Mouse (Mus musculus) lung, embryonic 16.5 days (tissue): ENCODE results near the gene Hbb-bs. TPM values are rescaled to one million over a fixed set of nuclear protein-coding genes. Genes with fewer than 3 reads are reported as not detected.
"Not testable (repeated sequence)": the region's sequence is repeated elsewhere in the genome, so short reads cannot be mapped to it uniquely, and the experiment has no call there.

Experiments used
- ATAC-seq: fragments of 200-750 bp; cut with Nextera tagmentation; 2 replicates; pipeline ENCODE4 v1.8.0; 2017; ENCODE audit warnings: low read depth, mild to moderate bottlenecking, moderate library complexity
- H3K27ac ChIP-seq: fragments of 300-500 bp; sonication (generic); 2 replicates; pipeline ENCODE4 v1.5.1; 2014; ENCODE audit warnings: mild to moderate bottlenecking, control low read depth, low read length
- H3K27me3 ChIP-seq: fragments of 300-500 bp; sonication (generic); 2 replicates; pipeline ENCODE4 v1.6.1; 2014; ENCODE audit warnings: low read depth, low read length, mixed read lengths; ENCODE audit not compliant: control insufficient read depth, insufficient read depth
- H3K36me3 ChIP-seq: fragments of 300-500 bp; sonication (generic); 2 replicates; pipeline ENCODE4 v1.6.1; 2014; ENCODE audit warnings: low read length; ENCODE audit not compliant: control insufficient read depth, insufficient read depth
- H3K4me1 ChIP-seq: fragments of 300-500 bp; sonication (generic); replicated peaks from 2 replicates; pipeline ENCODE4 v1.6.1; 2014; ENCODE audit warnings: low read length, mixed read lengths; ENCODE audit not compliant: control insufficient read depth, insufficient read depth
- H3K4me2 ChIP-seq: fragments of 300-500 bp; sonication (generic); 2 replicates; pipeline ENCODE4 v1.6.1; 2014; ENCODE audit warnings: low read depth, low read length, control low read depth
- H3K4me3 ChIP-seq: fragments of 300-500 bp; sonication (generic); 2 replicates; pipeline ENCODE4 v1.5.1; 2014; ENCODE audit warnings: mild to moderate bottlenecking, low read length, control low read depth
- H3K9ac ChIP-seq: fragments of 300-500 bp; sonication (generic); 2 replicates; pipeline ENCODE4 v1.6.1; 2014; ENCODE audit warnings: low read length, control low read depth
- H3K9me3 ChIP-seq: fragments of 300-500 bp; sonication (generic); 2 replicates; pipeline ENCODE4 v1.6.1; 2016; ENCODE audit warnings: low read length; ENCODE audit not compliant: control insufficient read depth
- WGBS: fragments of 180-500 bp; shearing (Covaris S2); extraction: QIAGEN DNeasy Blood & Tissue Kit; methylation state at CpG from one replicate; pipeline ENCODE4 v1.1.7; 2014; 5-methylcytosine and 5-hydroxymethylcytosine counted together
- polyA plus RNA-seq: library from polyadenylated mRNA; unstranded; fragments of >200 nt; fragmentation: Nextera tagmentation; extraction: Ambion mirVana; gene quantifications from 2 replicates; pipeline ENCODE4 v1.2.1, GENCODE M21; 2015

Gene Hbb-bs
- polyA plus RNA-seq, 1 experiment from 2014 or later: 15,216 TPM

GRCm38 (mm10) chr7:103806856-103807255, 21.0 kb downstream of the Hbb-bs start:
- no peak overlapping the region for H3K4me3 ChIP-seq
- no peaks in the 10 kb centered on the region for H3K4me1 ChIP-seq
- ATAC-seq: no peak
- H3K36me3 ChIP-seq: no peaks in the 10 kb centered on the region
- no peaks in the 10 kb centered on the region for H3K27me3 ChIP-seq
- no peaks in the 10 kb centered on the region for H3K9me3 ChIP-seq
- no peak overlapping the region for H3K9ac ChIP-seq
- no peak overlapping the region for H3K27ac ChIP-seq
- H3K4me2 ChIP-seq: no peak overlapping the region
- WGBS: 50% methylated on average over 1 of the region's 1 CpGs

GRCm38 (mm10) chr7:103792669-103793388, 35.1 kb downstream of the Hbb-bs start:
- H3K9me3 ChIP-seq: peaks cover 2% of the 10 kb centered on the region; the same call in 1 of the 2 replicates
- 24% methylated on average over 4 of the region's 4 CpGs for WGBS
- H3K27ac ChIP-seq: no peak overlapping the region
- no peak overlapping the region for H3K9ac ChIP-seq
- ATAC-seq: no peak
- H3K36me3 ChIP-seq: no peaks in the 10 kb centered on the region
- no peaks in the 10 kb centered on the region for H3K27me3 ChIP-seq
- no peaks in the 10 kb centered on the region for H3K4me1 ChIP-seq
- no peak overlapping the region for H3K4me2 ChIP-seq
- H3K4me3 ChIP-seq: no peak overlapping the region

GRCm38 (mm10) chr7:103791721-103792120, 36.2 kb downstream of the Hbb-bs start, which contains the start of gene Olfr67:
Gene Olfr67, minus strand, starts transcription at chr7:103791821.
- ATAC-seq: no peak
- H3K27me3 ChIP-seq: no peaks in the 10 kb centered on the region
- H3K9ac ChIP-seq: no peak within 1 kb of the TSS
- H3K4me3 ChIP-seq: no peak within 1 kb of the TSS
- no peak within 1 kb of the TSS for H3K27ac ChIP-seq
- no peaks in the 10 kb centered on the region for H3K4me1 ChIP-seq
- no peak within 1 kb of the TSS for H3K4me2 ChIP-seq
- WGBS: 65% methylated on average over 3 of the region's 3 CpGs
- H3K9me3 ChIP-seq: peaks cover 2% of the 10 kb centered on the region; the same call in 1 of the 2 replicates
- no peaks in the 10 kb centered on the region for H3K36me3 ChIP-seq

- Histone ChIP-seq H3K27me3 (no peaks in the 10 kb centered on the region), H3K4me2 (no peak within 1 kb of the TSS), H3K9ac (no peak within 1 kb of the TSS), H3K4me1 (no peaks in the 10 kb centered on the region), H3K27ac (no peak within 1 kb of the TSS), H3K4me3 (no peak within 1 kb of the TSS), H3K36me3 (no peaks in the 10 kb centered on the region), H3K9me3 (no peaks in the 10 kb centered on the region)
- no peak for ATAC-seq
- 70% methylated on average over 3 of the region's 3 CpGs for whole genome bisulfite sequencing
Measured at GRCm38 (mm10) chr7:103779598-103779997, 48.3 kb downstream of the Hbb-bs start, which contains the start of gene Olfr68. Gene Olfr68, minus strand, starts transcription at chr7:103779698.

GRCm38 (mm10) chr7:103777652-103778051, 50.2 kb downstream of the Hbb-bs start:
- not testable (repeated sequence) for H3K9ac ChIP-seq, H3K27me3 ChIP-seq, H3K4me2 ChIP-seq, ATAC-seq, H3K9me3 ChIP-seq, H3K36me3 ChIP-seq, H3K4me3 ChIP-seq, H3K27ac ChIP-seq, H3K4me1 ChIP-seq
- 77% methylated on average over 3 of the region's 4 CpGs for WGBS

Other genes starting within 250 kb of the Hbb-bs start
- gene Olfr618, start 238.0 kb downstream of the Hbb-bs start, polyA plus RNA-seq: not detected in 2 replicates
- not detected in 2 replicates for gene Olfr619, start 227.5 kb downstream of the Hbb-bs start, polyA plus RNA-seq
- not detected in 2 replicates for gene Olfr620, start 215.6 kb downstream of the Hbb-bs start, polyA plus RNA-seq
- gene Olfr622, start 185.4 kb downstream of the Hbb-bs start, polyA plus RNA-seq: not detected in 2 replicates
- gene Olfr623, start 164.4 kb downstream of the Hbb-bs start, polyA plus RNA-seq: not detected in 2 replicates
- gene Olfr624, start 156.9 kb downstream of the Hbb-bs start, polyA plus RNA-seq: 0.05 TPM in 1 of 2 replicates, not detected in the other
- gene Olfr625-ps1, start 145.4 kb downstream of the Hbb-bs start, polyA plus RNA-seq: not detected in 2 replicates
- gene Olfr243, start 113.4 kb downstream of the Hbb-bs start, polyA plus RNA-seq: not detected in 2 replicates
- not detected in 2 replicates for gene Olfr628, start 97.7 kb downstream of the Hbb-bs start, polyA plus RNA-seq
- not detected in 2 replicates for gene Olfr629, start 83.2 kb downstream of the Hbb-bs start, polyA plus RNA-seq
- not detected in 2 replicates for gene Olfr630, start 70.8 kb downstream of the Hbb-bs start, polyA plus RNA-seq
- gene Olfr69, start 56.5 kb downstream of the Hbb-bs start, polyA plus RNA-seq: not detected in 2 replicates
- gene Olfr68, start 48.4 kb downstream of the Hbb-bs start, polyA plus RNA-seq: not detected in 2 replicates
- gene Olfr67, start 36.3 kb downstream of the Hbb-bs start, polyA plus RNA-seq: not detected in 2 replicates
- gene Hbb-bt, start 14.1 kb downstream of the Hbb-bs start, polyA plus RNA-seq: 4,593 and 5,475 TPM in 2 replicates
- gene Hbb-bh2, start 12.4 kb upstream of the Hbb-bs start, polyA plus RNA-seq: not detected in 2 replicates
- gene Hbb-bh1, start 15.1 kb upstream of the Hbb-bs start, polyA plus RNA-seq: 2.2 and 2.4 TPM in 2 replicates
- 176 and 183 TPM in 2 replicates for gene Hbb-y, start 25.1 kb upstream of the Hbb-bs start, polyA plus RNA-seq
- gene Olfr66, start 58.2 kb upstream of the Hbb-bs start, polyA plus RNA-seq: not detected in 2 replicates
- not detected in 2 replicates for gene Olfr64, start 66.4 kb upstream of the Hbb-bs start, polyA plus RNA-seq
- gene Olfr65, start 75.4 kb upstream of the Hbb-bs start, polyA plus RNA-seq: not detected in 2 replicates
- not detected in 2 replicates for gene Olfr631, start 100.7 kb upstream of the Hbb-bs start, polyA plus RNA-seq
- gene Olfr632, start 106.3 kb upstream of the Hbb-bs start, polyA plus RNA-seq: not detected in 2 replicates
- not detected in 2 replicates for gene Olfr633, start 116.3 kb upstream of the Hbb-bs start, polyA plus RNA-seq
- not detected in 2 replicates for gene Olfr635, start 143.1 kb upstream of the Hbb-bs start, polyA plus RNA-seq
- gene Olfr638, start 170.7 kb upstream of the Hbb-bs start, polyA plus RNA-seq: not detected in 2 replicates
- not detected in 2 replicates for gene Olfr639, start 189.2 kb upstream of the Hbb-bs start, polyA plus RNA-seq
- not detected in 2 replicates for gene Olfr640, start 197.5 kb upstream of the Hbb-bs start, polyA plus RNA-seq
- not detected in 2 replicates for gene Olfr641, start 207.3 kb upstream of the Hbb-bs start, polyA plus RNA-seq
- gene Olfr642, start 224.6 kb upstream of the Hbb-bs start, polyA plus RNA-seq: not detected in 2 replicates
- gene 4930516K23Rik, start 233.3 kb upstream of the Hbb-bs start, polyA plus RNA-seq: not detected in 2 replicates
- not detected in 2 replicates for gene Olfr644, start 243.8 kb upstream of the Hbb-bs start, polyA plus RNA-seq